Mouse (Mus musculus): ENCODE results near the gene Tjp2.

- no peak for TF ChIP-seq GATA1 (IDR thresholded peaks at IDR 0.05; ENCODE audit: borderline replicate concordance, low read length)
- no peak for TF ChIP-seq FLI1 (IDR thresholded peaks at IDR 0.05; ENCODE audit: low read length)
These were observed 30.6 kb downstream of the Tjp2 start for GRCm38 (mm10) chr19:24194216-24194615.
